Mouse (Mus musculus) embryonic fibroblast, embryonic 13.5 days (primary cell): ENCODE measurements around the gene Kif2b.

ENCODE experiments used
- CTCF ChIP-seq: IDR thresholded peaks from 2 replicates; pipeline ENCODE4 v1.5.1; 2011; ENCODE audit warnings: mild to moderate bottlenecking, control low read depth, low read length, moderate library complexity, borderline replicate concordance; ENCODE audit not compliant: insufficient read depth
- POLR2A ChIP-seq: IDR thresholded peaks from 2 replicates; pipeline ENCODE4 v1.6.1; 2011; ENCODE audit warnings: low read depth, mild to moderate bottlenecking, control low read depth, low read length, moderate library complexity

DNA sequence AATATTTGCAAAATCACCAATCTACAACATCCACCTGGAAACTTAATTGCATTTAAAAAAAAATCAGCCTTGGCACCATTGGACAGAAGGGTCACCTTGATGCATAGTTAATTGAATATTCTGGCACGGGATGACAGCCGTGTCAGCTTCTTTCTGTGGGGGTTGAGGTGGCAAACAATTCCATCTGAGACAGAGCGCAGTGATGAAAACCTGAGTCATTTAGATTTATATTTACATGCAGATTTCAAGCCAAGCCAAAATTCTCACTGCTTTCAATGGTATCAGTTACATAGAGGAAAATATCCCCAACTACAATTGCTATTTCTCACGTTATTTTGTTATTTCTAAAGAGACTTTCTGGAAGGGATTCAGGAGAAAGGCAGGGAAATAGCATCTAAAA lies 46.6 kb downstream of the Kif2b start:
- TF ChIP-seq CTCF (no peak), POLR2A (no peak)
